Mouse (Mus musculus): ENCODE data around the gene Nelfcd.

- TF ChIP-seq GATA1 (IDR thresholded peaks at IDR 0.05; ENCODE audit: low read length) (no peak), TAL1 (IDR thresholded peaks at IDR 0.05; ENCODE audit: low read length) (no peak)
Observed at GRCm38 (mm10) chr2:174396643-174397042, 19.0 kb upstream of the Nelfcd start.

All from erythroblast, embryonic 14.5 days (primary cell).